Mouse (Mus musculus) midbrain, postnatal 0 days (tissue): ENCODE measurements around the gene Insrr. TPM values are rescaled to one million over a fixed set of nuclear protein-coding genes. Genes with fewer than 3 reads are reported as not detected.
A peak's percentile ranks its signal among the peaks of the same experiment; 100 is the strongest.
"Not testable (repeated sequence)": the region's sequence is repeated elsewhere in the genome, so short reads cannot be mapped to it uniquely, and the experiment has no call there.

Source experiments
- ATAC-seq: fragments of 200-750 bp; cut with Nextera tagmentation; 2 replicates; pipeline ENCODE4 v1.8.0; 2017; ENCODE audit warnings: moderate number of reproducible peaks, mild to moderate bottlenecking, moderate TSS enrichment, moderate library complexity; ENCODE audit not compliant: low FRiP score
- DNase-seq: peaks from one replicate; pipeline ENCODE4 v3.0.0-alpha.2; 2015; ENCODE audit warnings: low spot score
- H3K27ac ChIP-seq: fragments of 300-500 bp; sonication (generic); 2 replicates; pipeline ENCODE4 v1.5.1; 2014; ENCODE audit warnings: low read depth, mild to moderate bottlenecking, low read length, mixed read lengths
- H3K27me3 ChIP-seq: fragments of 300-500 bp; sonication (generic); 2 replicates; pipeline ENCODE4 v1.6.1; 2014; ENCODE audit warnings: low read length, control low read depth, mixed read lengths; ENCODE audit not compliant: insufficient read depth
- H3K36me3 ChIP-seq: fragments of 300-500 bp; sonication (generic); 2 replicates; pipeline ENCODE4 v1.6.1; 2014; ENCODE audit warnings: low read length, control low read depth, mixed read lengths; ENCODE audit not compliant: insufficient read depth
- H3K4me1 ChIP-seq: fragments of 300-500 bp; sonication (generic); 2 replicates; pipeline ENCODE4 v1.6.1; 2014; ENCODE audit warnings: mild to moderate bottlenecking, control low read depth, antibody characterized with exemption, low read length, mixed read lengths; ENCODE audit not compliant: insufficient read depth
- H3K4me2 ChIP-seq: fragments of 300-500 bp; sonication (generic); 2 replicates; pipeline ENCODE4 v1.6.1; 2014; ENCODE audit warnings: low read depth, mild to moderate bottlenecking, low read length, mixed read lengths; ENCODE audit not compliant: poor library complexity, severe bottlenecking
- H3K4me3 ChIP-seq: fragments of 300-500 bp; sonication (generic); 2 replicates; pipeline ENCODE4 v1.5.1; 2014; ENCODE audit warnings: low read depth, mild to moderate bottlenecking, low read length, moderate library complexity
- H3K9ac ChIP-seq: fragments of 300-500 bp; sonication (generic); replicated peaks from 2 replicates; pipeline ENCODE4 v1.6.1; 2014; ENCODE audit warnings: mild to moderate bottlenecking, low read length, moderate library complexity, mixed read lengths; ENCODE audit not compliant: poor library complexity, severe bottlenecking
- H3K9me3 ChIP-seq: fragments of 300-500 bp; sonication (generic); 2 replicates; pipeline ENCODE4 v1.6.1; 2016; ENCODE audit warnings: low read length, control low read depth
- CTCF ChIP-seq: IDR thresholded peaks from 2 replicates; pipeline ENCODE4 v1.5.1; 2016; ENCODE audit warnings: antibody characterized with exemption, mild to moderate bottlenecking
- WGBS: fragments of 180-500 bp; shearing (Covaris S2); extraction: QIAGEN DNeasy Blood & Tissue Kit; methylation state at CpG from one replicate; pipeline ENCODE4 v1.1.7; 2014; 5-methylcytosine and 5-hydroxymethylcytosine counted together
- polyA plus RNA-seq: library from polyadenylated mRNA; unstranded; fragments of >200 nt; fragmentation: Nextera tagmentation; extraction: Ambion mirVana; gene quantifications from 2 replicates; pipeline ENCODE4 v1.2.1, GENCODE M21; 2015
- total RNA-seq: library from RNA; depleted of rRNA; stranded (reverse); fragments of >200 nt; gene quantifications from 2 replicates; pipeline ENCODE4 v1.2.3, GENCODE M21; 2014

The Insrr gene
- total and polyA plus RNA-seq, 2 experiments from 2014 or later, result 0.16 to 0.25 TPM

DNA sequence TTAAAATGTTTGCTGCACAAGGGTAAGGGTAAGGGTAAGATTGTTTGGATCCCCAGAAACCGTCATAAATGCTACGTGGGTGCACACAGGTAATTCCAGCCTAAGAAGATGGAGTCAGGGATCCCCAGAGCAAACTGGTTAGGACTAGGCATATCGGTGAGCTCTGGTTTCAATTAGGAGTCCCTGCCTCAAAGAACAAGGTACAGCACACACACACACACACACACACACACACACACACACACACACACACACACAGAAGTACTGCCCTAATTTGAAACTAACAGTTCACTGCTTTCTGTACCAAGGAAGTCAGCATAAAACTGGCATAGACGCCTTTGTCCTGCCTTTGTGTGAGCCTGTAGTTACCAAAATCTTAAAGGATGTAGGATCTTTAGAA, 15.7 kb downstream of the Insrr start:
- no peaks in the 10 kb centered on the region for H3K36me3 ChIP-seq
- H3K4me3 ChIP-seq, result no peak overlapping the region
- H3K4me1 ChIP-seq, result peaks cover 6% of the 10 kb centered on the region; the same call in 1 of the 2 replicates
- WGBS, result 88% methylated on average over 4 of the region's 4 CpGs
- no peak overlapping the region for H3K9ac ChIP-seq
- TF ChIP-seq CTCF, result no peak
- no peak overlapping the region for H3K27ac ChIP-seq
- H3K4me2 ChIP-seq, result no peak overlapping the region
- no peak for DNase-seq
- no peak for ATAC-seq
- H3K27me3 ChIP-seq, result peaks cover 29% of the 10 kb centered on the region
- H3K9me3 ChIP-seq, result no peaks in the 10 kb centered on the region

DNA sequence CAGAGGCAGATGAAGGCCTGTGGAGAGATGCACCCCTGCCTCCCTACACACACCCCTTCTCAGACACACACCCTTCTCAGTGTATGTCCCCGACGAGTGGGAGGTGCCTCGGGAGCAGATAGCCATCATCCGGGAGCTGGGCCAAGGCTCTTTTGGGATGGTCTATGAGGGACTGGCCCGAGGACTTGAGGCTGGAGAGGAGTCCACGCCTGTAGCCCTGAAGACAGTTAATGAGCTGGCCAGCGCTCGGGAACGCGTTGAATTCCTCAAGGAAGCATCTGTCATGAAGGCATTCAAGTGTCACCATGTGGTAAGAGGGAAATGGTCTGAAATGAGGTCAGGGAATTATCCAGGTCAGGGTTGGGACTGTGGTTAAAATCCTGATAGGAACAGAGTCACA, 16.1 kb downstream of the Insrr start:
- Histone ChIP-seq H3K9me3 (no peaks in the 10 kb centered on the region), H3K4me1 (peaks cover 7% of the 10 kb centered on the region; the same call in 1 of the 2 replicates), H3K4me3 (no peak overlapping the region), H3K9ac (no peak overlapping the region), H3K27ac (no peak overlapping the region), H3K36me3 (no peaks in the 10 kb centered on the region), H3K4me2 (no peak overlapping the region), H3K27me3 (peaks cover 29% of the 10 kb centered on the region)
- ATAC-seq (no peak), DNase-seq (no peak)
- TF ChIP-seq CTCF, result no peak
- WGBS, result 68% methylated on average over 10 of the region's 10 CpGs

DNA sequence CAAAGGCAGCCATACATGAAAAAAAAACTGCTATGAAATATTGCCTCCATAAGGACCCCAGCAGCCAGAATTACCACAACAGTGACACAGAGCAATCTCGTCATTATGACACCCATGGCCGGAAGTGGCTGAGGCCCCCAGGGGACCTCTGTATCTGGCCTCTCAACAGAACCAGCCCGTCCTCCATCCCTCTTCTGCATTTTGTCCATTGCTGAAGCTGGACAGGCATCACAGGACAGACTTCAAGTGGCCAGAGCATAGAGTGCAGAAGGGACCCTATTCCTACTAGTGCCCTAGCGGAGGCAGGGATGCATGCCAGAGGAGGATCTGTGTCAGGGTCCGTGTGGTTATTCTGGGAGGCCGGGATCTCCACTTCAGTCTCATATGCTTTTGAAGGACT, 19.4 kb downstream of the Insrr start:
- whole genome bisulfite sequencing, result 72% methylated on average over 6 of the region's 6 CpGs
- H3K27ac ChIP-seq, result no peak overlapping the region
- H3K4me3 ChIP-seq, result no peak overlapping the region
- DNase-seq, result no peak
- no peak overlapping the region for H3K9ac ChIP-seq
- no peak for ATAC-seq
- peaks cover 5% of the 10 kb centered on the region for H3K27me3 ChIP-seq
- H3K4me1 ChIP-seq, result peaks cover 7% of the 10 kb centered on the region; the same call in 1 of the 2 replicates
- no peaks in the 10 kb centered on the region for H3K36me3 ChIP-seq
- H3K9me3 ChIP-seq, result no peaks in the 10 kb centered on the region
- H3K4me2 ChIP-seq, result no peak overlapping the region
- no peak for TF ChIP-seq CTCF

DNA sequence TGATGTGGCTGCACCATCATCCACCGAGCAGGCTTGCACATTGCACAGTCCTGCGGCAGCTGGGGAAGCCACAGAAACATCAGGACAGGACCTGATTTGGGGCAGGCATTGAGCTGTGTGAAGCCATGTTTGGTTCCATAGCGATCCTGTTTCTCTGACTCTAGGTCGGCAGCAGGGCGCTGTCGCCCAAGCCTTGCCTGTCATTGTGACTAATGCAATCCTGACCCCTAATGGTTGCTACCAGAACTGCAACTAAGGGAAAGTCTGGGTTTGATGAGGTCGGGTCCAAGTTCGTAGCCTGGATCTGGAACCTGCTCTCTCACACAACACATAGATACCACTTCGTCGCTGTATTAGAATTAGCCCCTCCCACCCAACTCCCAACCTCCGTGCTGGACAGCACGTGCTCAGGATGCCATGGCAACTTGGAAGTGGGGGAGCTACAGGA, 19.9 kb downstream of the Insrr start:
- no peak overlapping the region for H3K27ac ChIP-seq

DNA sequence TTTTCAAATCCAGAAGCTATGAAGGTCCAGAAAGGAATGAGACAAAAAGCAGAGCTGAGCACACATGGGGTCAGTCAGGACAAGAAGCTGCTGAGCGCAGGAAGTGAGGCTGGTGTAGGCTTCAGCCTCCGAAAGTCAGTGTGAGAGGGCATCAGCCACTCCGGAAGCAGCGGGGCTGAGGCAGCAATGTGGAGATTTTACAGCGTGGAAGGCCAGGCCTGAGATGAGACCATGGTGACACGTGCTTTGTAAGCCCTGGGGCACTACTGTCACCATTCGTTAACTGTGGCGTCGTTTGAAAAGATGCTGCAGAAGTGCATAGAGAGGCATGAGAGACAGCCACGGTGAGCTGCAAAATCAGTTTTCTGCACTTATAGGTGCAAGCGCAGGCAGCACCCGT, 21.5 kb downstream of the Insrr start:
- Histone ChIP-seq H3K9ac (no peak overlapping the region), H3K9me3 (no peaks in the 10 kb centered on the region), H3K4me2 (no peak overlapping the region), H3K4me3 (no peak overlapping the region), H3K36me3 (no peaks in the 10 kb centered on the region), H3K4me1 (peaks cover 7% of the 10 kb centered on the region; the same call in 1 of the 2 replicates), H3K27ac (no peak overlapping the region), H3K27me3 (no peaks in the 10 kb centered on the region)
- DNase-seq, result no peak
- WGBS, result 42% methylated on average over 12 of the region's 12 CpGs
- no peak for TF ChIP-seq CTCF
- no peak for ATAC-seq

More for the DNA sequence above, 19.9 kb downstream of the Insrr start:
- H3K9me3 ChIP-seq, result no peaks in the 10 kb centered on the region
- no peak overlapping the region for H3K9ac ChIP-seq
- H3K4me2 ChIP-seq, result 0 out of 2 replicates have a peak overlapping the region, but pooled peaks have one; percentile 4
- H3K36me3 ChIP-seq, result no peaks in the 10 kb centered on the region
- peak; percentile 59 for ATAC-seq
- H3K27me3 ChIP-seq, result peaks cover under 1% of the 10 kb centered on the region; the same call in 1 of the 2 replicates
- WGBS, result 7% methylated on average over 12 of the region's 12 CpGs
- TF ChIP-seq CTCF, result peak; percentile 87
- H3K4me3 ChIP-seq, result no peak overlapping the region
- DNase-seq, result peak; percentile 80
- peaks cover 7% of the 10 kb centered on the region; the same call in 1 of the 2 replicates for H3K4me1 ChIP-seq

DNA sequence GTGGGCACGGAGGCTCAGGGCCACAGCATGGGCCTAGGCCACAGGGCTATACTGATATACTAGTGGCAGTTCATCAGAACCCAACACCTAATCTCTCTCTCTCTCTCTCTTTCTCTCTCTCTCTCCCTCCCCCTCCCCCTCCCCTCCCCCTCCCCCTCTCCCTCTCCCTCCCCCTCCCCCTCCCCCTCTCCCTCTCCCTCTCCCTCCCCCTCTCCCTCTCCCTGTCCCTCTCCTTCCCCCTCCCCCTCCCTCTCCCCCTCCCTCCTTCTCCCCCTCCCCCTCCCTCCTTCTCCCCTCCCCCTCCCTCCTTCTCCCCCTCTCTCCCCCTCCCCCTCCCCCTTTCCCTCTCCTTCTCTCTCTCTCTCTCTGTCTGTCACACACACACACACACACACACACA, 27.5 kb downstream of the Insrr start, which contains the start of gene Pear1:
Gene Pear1 (minus strand): TSS at position 101 of the 400 bp plus-strand sequence.
- H3K27me3 ChIP-seq, H3K4me1 ChIP-seq, ATAC-seq, H3K9ac ChIP-seq, H3K27ac ChIP-seq, H3K9me3 ChIP-seq, DNase-seq, H3K4me2 ChIP-seq, H3K4me3 ChIP-seq, H3K36me3 ChIP-seq: not testable (repeated sequence)
- WGBS, result 100% methylated on average over 1 of the region's 1 CpGs
